Mouse (Mus musculus): ENCODE measurements around the gene Osbpl6. TPM values are rescaled to one million over a fixed set of nuclear protein-coding genes. Genes with fewer than 3 reads are reported as not detected.

Gene Osbpl6
- total and polyA plus RNA-seq, 2 experiments from 2014 or later = 30.9 to 37.8 TPM

- DNase-seq (ENCODE audit: low spot score) (no peak), ATAC-seq (no peak)
- H3K4me3 ChIP-seq (ENCODE audit: low read length) = no peak overlapping the region
- no peaks in the 10 kb centered on the region for H3K27me3 ChIP-seq (ENCODE audit: insufficient read depth, low read length)
- WGBS = 88% methylated on average over 8 of the region's 8 CpGs
- H3K9ac ChIP-seq (replicated peaks; ENCODE audit: low read length) = no peak overlapping the region
- no peaks in the 10 kb centered on the region for H3K9me3 ChIP-seq (ENCODE audit: low read length)
- no peak overlapping the region for H3K27ac ChIP-seq
- no peak overlapping the region for H3K4me2 ChIP-seq (ENCODE audit: low read depth, low read length)
- no peaks in the 10 kb centered on the region for H3K36me3 ChIP-seq (ENCODE audit: insufficient read depth, low read length)
- no peaks in the 10 kb centered on the region for H3K4me1 ChIP-seq (ENCODE audit: insufficient read depth, low read length)
- TF ChIP-seq CTCF (IDR thresholded peaks at IDR 0.05; ENCODE audit: low read depth) = no peak
These were observed 160.7 kb downstream of the Osbpl6 start for GRCm38 (mm10) chr2:76566933-76567551.

- Histone ChIP-seq H3K27me3 (ENCODE audit: insufficient read depth, low read length) (no peaks in the 10 kb centered on the region), H3K9me3 (ENCODE audit: low read length) (no peaks in the 10 kb centered on the region), H3K36me3 (ENCODE audit: insufficient read depth, low read length) (0 out of 2 replicates have a peak, but pooled peaks cover 4% of the 10 kb centered on the region), H3K9ac (replicated peaks; ENCODE audit: low read length) (no peak overlapping the region), H3K27ac (no peak overlapping the region), H3K4me1 (ENCODE audit: insufficient read depth, low read length) (no peaks in the 10 kb centered on the region), H3K4me2 (ENCODE audit: low read depth, low read length) (no peak overlapping the region), H3K4me3 (ENCODE audit: low read length) (no peak overlapping the region)
- ATAC-seq (no peak), DNase-seq (ENCODE audit: low spot score) (no peak)
- TF ChIP-seq CTCF (IDR thresholded peaks at IDR 0.05; ENCODE audit: low read depth) = no peak
- 75% methylated on average over 10 of the region's 10 CpGs for WGBS
These were observed 165.2 kb downstream of the Osbpl6 start for GRCm38 (mm10) chr2:76571543-76571942.

GRCm38 (mm10) chr2:76578911-76579310 lies 172.6 kb downstream of the Osbpl6 start:
- no peak overlapping the region for H3K4me3 ChIP-seq (ENCODE audit: low read length)
- no peak overlapping the region for H3K4me2 ChIP-seq (ENCODE audit: low read depth, low read length)

GRCm38 (mm10) chr2:76585090-76585489 lies 178.8 kb downstream of the Osbpl6 start:
- Histone ChIP-seq H3K27ac (no peak overlapping the region), H3K27me3 (ENCODE audit: insufficient read depth, low read length) (no peaks in the 10 kb centered on the region), H3K9ac (replicated peaks; ENCODE audit: low read length) (no peak overlapping the region), H3K4me1 (ENCODE audit: insufficient read depth, low read length) (no peaks in the 10 kb centered on the region), H3K4me3 (ENCODE audit: low read length) (no peak overlapping the region), H3K9me3 (ENCODE audit: low read length) (no peaks in the 10 kb centered on the region), H3K4me2 (ENCODE audit: low read depth, low read length) (no peak overlapping the region), H3K36me3 (ENCODE audit: insufficient read depth, low read length) (peaks cover 22% of the 10 kb centered on the region; the same call in 1 of the 2 replicates)
- TF ChIP-seq CTCF (IDR thresholded peaks at IDR 0.05; ENCODE audit: low read depth) = peak; percentile 28; the same call in 1 of the 2 replicates
- 93% methylated on average over 13 of the region's 13 CpGs for WGBS
- DNase-seq (ENCODE audit: low spot score) = no peak
- ATAC-seq = no peak

More at GRCm38 (mm10) chr2:76578911-76579310, 172.6 kb downstream of the Osbpl6 start:
- Histone ChIP-seq H3K9ac (replicated peaks; ENCODE audit: low read length) (no peak overlapping the region), H3K27me3 (ENCODE audit: insufficient read depth, low read length) (no peaks in the 10 kb centered on the region), H3K9me3 (ENCODE audit: low read length) (no peaks in the 10 kb centered on the region), H3K4me1 (ENCODE audit: insufficient read depth, low read length) (no peaks in the 10 kb centered on the region), H3K36me3 (ENCODE audit: insufficient read depth, low read length) (peaks cover 6% of the 10 kb centered on the region; the same call in 1 of the 2 replicates), H3K27ac (no peak overlapping the region)
- TF ChIP-seq CTCF (IDR thresholded peaks at IDR 0.05; ENCODE audit: low read depth) = no peak
- DNase-seq (ENCODE audit: low spot score) (no peak), ATAC-seq (no peak)
- WGBS = 67% methylated on average over 8 of the region's 8 CpGs

GRCm38 (mm10) chr2:76586906-76587305 lies 180.6 kb downstream of the Osbpl6 start:
- peak; percentile 28; the same call in 1 of the 2 replicates for TF ChIP-seq CTCF (IDR thresholded peaks at IDR 0.05; ENCODE audit: low read depth)
- ATAC-seq (no peak), DNase-seq (ENCODE audit: low spot score) (no peak)
- no peak overlapping the region for H3K4me3 ChIP-seq (ENCODE audit: low read length)
- H3K9me3 ChIP-seq (ENCODE audit: low read length) = no peaks in the 10 kb centered on the region
- WGBS = 75% methylated on average over 10 of the region's 10 CpGs
- no peak overlapping the region for H3K9ac ChIP-seq (replicated peaks; ENCODE audit: low read length)
- H3K4me1 ChIP-seq (ENCODE audit: insufficient read depth, low read length) = no peaks in the 10 kb centered on the region
- no peak overlapping the region for H3K4me2 ChIP-seq (ENCODE audit: low read depth, low read length)
- no peak overlapping the region for H3K27ac ChIP-seq
- no peaks in the 10 kb centered on the region for H3K27me3 ChIP-seq (ENCODE audit: insufficient read depth, low read length)
- peaks cover 22% of the 10 kb centered on the region; the same call in 1 of the 2 replicates for H3K36me3 ChIP-seq (ENCODE audit: insufficient read depth, low read length)

- no peak for TF ChIP-seq CTCF (IDR thresholded peaks at IDR 0.05; ENCODE audit: low read depth)
These were observed 183.9 kb downstream of the Osbpl6 start for GRCm38 (mm10) chr2:76590221-76590620.

GRCm38 (mm10) chr2:76592401-76592924 lies 186.2 kb downstream of the Osbpl6 start:
- WGBS = 88% methylated on average over 3 of the region's 3 CpGs
- no peak for ATAC-seq
- H3K27me3 ChIP-seq (ENCODE audit: insufficient read depth, low read length) = no peaks in the 10 kb centered on the region
- no peak overlapping the region for H3K4me2 ChIP-seq (ENCODE audit: low read depth, low read length)
- no peak for DNase-seq (ENCODE audit: low spot score)
- H3K27ac ChIP-seq = no peak overlapping the region
- TF ChIP-seq CTCF (IDR thresholded peaks at IDR 0.05; ENCODE audit: low read depth) = no peak
- H3K9me3 ChIP-seq (ENCODE audit: low read length) = no peaks in the 10 kb centered on the region
- H3K36me3 ChIP-seq (ENCODE audit: insufficient read depth, low read length) = peaks cover 26% of the 10 kb centered on the region
- H3K9ac ChIP-seq (replicated peaks; ENCODE audit: low read length) = no peak overlapping the region
- no peak overlapping the region for H3K4me3 ChIP-seq (ENCODE audit: low read length)
- no peaks in the 10 kb centered on the region for H3K4me1 ChIP-seq (ENCODE audit: insufficient read depth, low read length)

More at GRCm38 (mm10) chr2:76590221-76590620, 183.9 kb downstream of the Osbpl6 start:
- ATAC-seq (no peak), DNase-seq (ENCODE audit: low spot score) (no peak)
- Histone ChIP-seq H3K27me3 (ENCODE audit: insufficient read depth, low read length) (no peaks in the 10 kb centered on the region), H3K9ac (replicated peaks; ENCODE audit: low read length) (no peak overlapping the region), H3K36me3 (ENCODE audit: insufficient read depth, low read length) (peaks cover 34% of the 10 kb centered on the region), H3K4me2 (ENCODE audit: low read depth, low read length) (no peak overlapping the region), H3K4me1 (ENCODE audit: insufficient read depth, low read length) (no peaks in the 10 kb centered on the region), H3K9me3 (ENCODE audit: low read length) (no peaks in the 10 kb centered on the region), H3K4me3 (ENCODE audit: low read length) (no peak overlapping the region), H3K27ac (no peak overlapping the region)
- WGBS = 92% methylated on average over 7 of the region's 7 CpGs
